Mouse (Mus musculus): ENCODE measurements around the gene Vmn1r122.
"Not testable (repeated sequence)": the region's sequence is repeated elsewhere in the genome, so short reads cannot be mapped to it uniquely, and the experiment has no call there.

The Vmn1r122 gene

GRCm38 (mm10) chr7:21134028-21134427, at the start of gene Vmn1r122:
Gene Vmn1r122, minus strand, starts transcription at chr7:21134128.
- not testable (repeated sequence) for DNase-seq (ENCODE audit: low read depth, low spot score)

GRCm38 (mm10) chr7:21161885-21162284, 28.0 kb upstream of the Vmn1r122 start, which contains the start of gene Vmn1r123:
Gene Vmn1r123, plus strand, starts transcription at chr7:21162185.
- DNase-seq (ENCODE audit: low read depth, low spot score) = not testable (repeated sequence)

- not testable (repeated sequence) for DNase-seq (ENCODE audit: low read depth, low spot score)
Observed at GRCm38 (mm10) chr7:21098413-21098812, 35.5 kb downstream of the Vmn1r122 start, which contains the start of gene Vmn1r121. Gene Vmn1r121, minus strand, starts transcription at chr7:21098513.

Data from brain, adult 2 months (tissue).